Mouse (Mus musculus): ENCODE data around the gene Filip1l.

GRCm38 (mm10) chr16:57426680-57427079 lies 73.8 kb downstream of the Filip1l start:
- TF ChIP-seq CTCF (IDR thresholded peaks at IDR 0.05; ENCODE audit: borderline replicate concordance, insufficient read depth, low read length) (no peak), POLR2A (IDR thresholded peaks at IDR 0.05; ENCODE audit: low read depth, low read length) (no peak)
